Comparison of ENCODE assay signal across 23 mouse cellular contexts in genomic region chr9:122087086-122087485, GRCm38 (mm10). TPM values are rescaled to one million over a fixed set of nuclear protein-coding genes. Genes with fewer than 3 reads are reported as not detected.
DNase-seq lines count a peak whose midpoint lies in the region; ATAC-seq and TF ChIP-seq lines count a peak whose summit lies in the region.
"Had no signal": no experiment of that assay in that cellular context is flagged by ENCODE, and none has a peak within 500 bp of the region (broad histone marks: within the 10 kb centered on the region; RNA-seq: fewer than 3 reads in every experiment).

No protein-coding gene starts in this region.

- no peaks in the 10 kb centered on the region for H3K27me3 ChIP-seq in hindbrain, embryonic 10.5 days (ENCODE audit: insufficient read depth, poor library complexity, severe bottlenecking)
- H3K27me3 ChIP-seq in hindbrain, embryonic 14.5 days (ENCODE audit: control insufficient read depth, insufficient read depth, low read length) = no peaks in the 10 kb centered on the region
- no peaks in the 10 kb centered on the region for H3K27me3 ChIP-seq in stomach, embryonic 16.5 days (ENCODE audit: control insufficient read depth, insufficient read depth, low read length)
- no peaks in the 10 kb centered on the region for H3K27me3 ChIP-seq in stomach, postnatal 0 days (ENCODE audit: control insufficient read depth, insufficient read depth, low read length)
- H3K27me3 ChIP-seq: embryonic facial prominence, embryonic 13.5 days; embryonic facial prominence, embryonic 15.5 days; forebrain, embryonic 13.5 days had no signal

- no peak for ATAC-seq in hindbrain, embryonic 14.5 days (ENCODE audit: low FRiP score)
- ATAC-seq in stomach, embryonic 16.5 days (ENCODE audit: insufficient read depth, low FRiP score) = no peak
- ATAC-seq in stomach, postnatal 0 days (ENCODE audit: low FRiP score, low TSS enrichment) = no peak
- ATAC-seq: forebrain, embryonic 13.5 days; forebrain, embryonic 16.5 days had no signal

- TF ChIP-seq CTCF in lung, adult 2 months (IDR thresholded peaks at IDR 0.05; ENCODE audit: insufficient read depth, low read length) = no peak
- TF ChIP-seq CTCF in stomach, postnatal 0 days (IDR thresholded peaks at IDR 0.05; ENCODE audit: low read depth) = no peak

- H3K4me1 ChIP-seq in hindbrain, embryonic 10.5 days (replicated peaks) = peaks cover 11% of the 10 kb centered on the region
- no peaks in the 10 kb centered on the region; the same call in 1 of the 2 replicates for H3K4me1 ChIP-seq in hindbrain, embryonic 14.5 days (replicated peaks; ENCODE audit: control insufficient read depth, insufficient read depth, low read length)
- H3K4me1 ChIP-seq in lung, adult 2 months (ENCODE audit: control insufficient read depth, insufficient read depth, low read length) = peaks cover 31% of the 10 kb centered on the region
- H3K4me1 ChIP-seq in stomach, embryonic 16.5 days (ENCODE audit: control insufficient read depth, insufficient read depth, low read length) = peaks cover 22% of the 10 kb centered on the region
- H3K4me1 ChIP-seq in stomach, postnatal 0 days (replicated peaks; ENCODE audit: control insufficient read depth, insufficient read depth) = peaks cover 10% of the 10 kb centered on the region
- H3K4me1 ChIP-seq in brown adipose tissue, adult 24 weeks (ENCODE audit: control insufficient read depth, insufficient read depth, insufficient read length, low read length) = peaks cover 46% of the 10 kb centered on the region
- H3K4me1 ChIP-seq: forebrain, embryonic 13.5 days had no signal

- H3K4me3 ChIP-seq in hindbrain, embryonic 10.5 days = no peak overlapping the region
- no peak overlapping the region for H3K4me3 ChIP-seq in hindbrain, embryonic 14.5 days (replicated peaks; ENCODE audit: low read length)
- no peak overlapping the region for H3K4me3 ChIP-seq in lung, adult 2 months (replicated peaks; ENCODE audit: extremely low read depth, low read depth, low read length)
- no peak overlapping the region for H3K4me3 ChIP-seq in stomach, embryonic 16.5 days (replicated peaks; ENCODE audit: low read length)
- H3K4me3 ChIP-seq in stomach, postnatal 0 days (ENCODE audit: low read depth, low read length) = no peak overlapping the region
- no peak overlapping the region for H3K4me3 ChIP-seq in brown adipose tissue, adult 24 weeks (ENCODE audit: insufficient read depth, low read depth, low read length)
- H3K4me3 ChIP-seq: embryonic facial prominence, embryonic 13.5 days; embryonic facial prominence, embryonic 15.5 days; erythroblast, embryonic 14.5 days; forebrain, embryonic 13.5 days had no signal

- 0 out of 2 replicates have a peak overlapping the region, but pooled peaks have one; percentile 12 for H3K27ac ChIP-seq in hindbrain, embryonic 10.5 days
- H3K27ac ChIP-seq in hindbrain, embryonic 14.5 days = no peak overlapping the region
- 0 out of 2 replicates have a peak overlapping the region, but pooled peaks have one; percentile 7 for H3K27ac ChIP-seq in stomach, embryonic 16.5 days (ENCODE audit: low read length)
- H3K27ac ChIP-seq in stomach, postnatal 0 days (replicated peaks) = no peak overlapping the region; the same call in 1 of the 2 replicates
- H3K27ac ChIP-seq in brown adipose tissue, adult 24 weeks (replicated peaks; ENCODE audit: low read depth, low read length) = peak overlapping the region; percentile 96
- H3K27ac ChIP-seq: embryonic facial prominence, embryonic 13.5 days; embryonic facial prominence, embryonic 15.5 days; forebrain, embryonic 13.5 days had no signal

- H3K4me2 ChIP-seq in hindbrain, embryonic 14.5 days (replicated peaks) = no peak overlapping the region
- no peak overlapping the region for H3K4me2 ChIP-seq in stomach, embryonic 16.5 days (ENCODE audit: low read depth, low read length)
- no peak overlapping the region for H3K4me2 ChIP-seq in stomach, postnatal 0 days (replicated peaks; ENCODE audit: low read depth)
- H3K4me2 ChIP-seq: embryonic facial prominence, embryonic 13.5 days; embryonic facial prominence, embryonic 15.5 days; forebrain, embryonic 13.5 days had no signal

- 91% methylated on average over 6 of the region's 6 CpGs for WGBS in hindbrain, embryonic 10.5 days
- WGBS in hindbrain, embryonic 14.5 days = 93% methylated on average over 6 of the region's 6 CpGs
- 82% methylated on average over 6 of the region's 6 CpGs for WGBS in lung, adult 2 months
- 88% methylated on average over 6 of the region's 6 CpGs for WGBS in stomach, embryonic 16.5 days
- WGBS in stomach, postnatal 0 days = 86% methylated on average over 6 of the region's 6 CpGs

- DNase-seq in hindbrain, embryonic 10.5 days (ENCODE audit: low spot score) = no peak
- no peak for DNase-seq in hindbrain, embryonic 14.5 days (ENCODE audit: low spot score)
- peak; percentile 62 for DNase-seq in lung, postnatal 25 days (ENCODE audit: low spot score)
- no peak for DNase-seq in lung, adult 2 months
- no peak for DNase-seq in stomach, postnatal 0 days (ENCODE audit: low spot score)
- no peak for DNase-seq in layer of hippocampus, postnatal 10 days (ENCODE audit: low spot score in 2 of 2)
- DNase-seq: adrenal gland, adult 8-10 months; adrenal gland, postnatal 14 days; adrenal gland, postnatal 36 days; cerebellum, adult 11 months; cerebellum, adult 18-20 months; cerebellum, adult 8-10 months; cerebellum, adult 9-11 months; cerebellum, postnatal 14 days; cerebellum, postnatal 36 days; embryo, embryonic 11 days had no signal

- no peak for TF ChIP-seq POLR2A in lung, adult 2 months (IDR thresholded peaks at IDR 0.05; ENCODE audit: borderline replicate concordance, extremely low read depth, low read depth, low read length)

- no peak for TF ChIP-seq EP300 in stomach, postnatal 0 days (optimal IDR thresholded peaks at IDR 0.05)

- H3K36me3 ChIP-seq in hindbrain, embryonic 10.5 days = no peaks in the 10 kb centered on the region
- no peaks in the 10 kb centered on the region for H3K36me3 ChIP-seq in hindbrain, embryonic 14.5 days (replicated peaks; ENCODE audit: control insufficient read depth, insufficient read depth)
- no peaks in the 10 kb centered on the region for H3K36me3 ChIP-seq in stomach, embryonic 16.5 days (ENCODE audit: control insufficient read depth, insufficient read depth, low read length)
- H3K36me3 ChIP-seq in stomach, postnatal 0 days (ENCODE audit: control insufficient read depth, insufficient read depth, low read length) = no peaks in the 10 kb centered on the region
- H3K36me3 ChIP-seq: embryonic facial prominence, embryonic 13.5 days; embryonic facial prominence, embryonic 15.5 days had no signal

- no peak overlapping the region for H3K9ac ChIP-seq in hindbrain, embryonic 14.5 days
- no peak overlapping the region for H3K9ac ChIP-seq in stomach, embryonic 16.5 days (ENCODE audit: low read length)
- H3K9ac ChIP-seq in stomach, postnatal 0 days (ENCODE audit: low read length) = no peak overlapping the region
- H3K9ac ChIP-seq: embryonic facial prominence, embryonic 13.5 days; embryonic facial prominence, embryonic 15.5 days; forebrain, embryonic 13.5 days had no signal

- H3K9me3 ChIP-seq in hindbrain, embryonic 10.5 days = no peaks in the 10 kb centered on the region
- no peaks in the 10 kb centered on the region for H3K9me3 ChIP-seq in hindbrain, embryonic 14.5 days (ENCODE audit: control insufficient read depth, low read length)
- H3K9me3 ChIP-seq in stomach, embryonic 16.5 days (replicated peaks; ENCODE audit: control insufficient read depth, low read length) = no peaks in the 10 kb centered on the region
- H3K9me3 ChIP-seq in stomach, postnatal 0 days (ENCODE audit: control insufficient read depth, low read length) = no peaks in the 10 kb centered on the region
- H3K9me3 ChIP-seq: embryonic facial prominence, embryonic 13.5 days; embryonic facial prominence, embryonic 15.5 days; forebrain, embryonic 13.5 days had no signal

RNA-seq across cellular contexts. Expression of gene Snrk, which starts 30.0 kb away (rescaled TPM):
- 30.3 and 32.3 TPM in 2 replicates for polyA plus RNA-seq in hindbrain, embryonic 10.5 days (2016; fragmentation: Nextera tagmentation; extraction: Ambion mirVana)
- 58.5 and 65.1 TPM in 2 replicates for polyA plus RNA-seq in hindbrain, embryonic 14.5 days (2014; fragmentation: Nextera tagmentation; extraction: Ambion mirVana)
- polyA plus RNA-seq in lung, adult 2 months (2012; rRNA removed) = 107 and 129 TPM in 2 replicates
- 46.7 and 52.9 TPM in 2 replicates for polyA plus RNA-seq in stomach, embryonic 16.5 days (2015; fragmentation: Nextera tagmentation; extraction: Ambion mirVana)
- polyA plus RNA-seq in stomach, postnatal 0 days (2015; fragmentation: Nextera tagmentation; extraction: Ambion mirVana) = 34.0 and 38.2 TPM in 2 replicates
- 78.1 and 111 TPM in 2 replicates for polyA plus RNA-seq in brown adipose tissue, adult 24 weeks (2012; ENCODE audit: insufficient read depth, insufficient read length, missing spikeins)
- 100 to 1,000 TPM; 128 to 130 TPM for total RNA-seq in layer of hippocampus, postnatal 10 days (2021)

Comparison
In these comparisons a context has a peak if more than half of its experiments do, and no peak if none do; other contexts are left out.
1. H3K27ac ChIP-seq: peak in hindbrain, embryonic 10.5 days (single experiment), stomach, embryonic 16.5 days (single experiment) and brown adipose tissue, adult 24 weeks (single experiment); none in hindbrain, embryonic 14.5 days (single experiment) and stomach, postnatal 0 days (single experiment).